Mouse (Mus musculus) right cerebral cortex, postnatal 36 days (tissue): Measurements from ENCODE around the gene Nudt6.

Experiments
- DNase-seq, 2 experiments: peaks; one replicate each; pipeline ENCODE4 v3.0.0; 2022; ENCODE audit warnings: low spot score in 2 of 2, mixed read lengths in 1 of 2

Gene Nudt6

DNA sequence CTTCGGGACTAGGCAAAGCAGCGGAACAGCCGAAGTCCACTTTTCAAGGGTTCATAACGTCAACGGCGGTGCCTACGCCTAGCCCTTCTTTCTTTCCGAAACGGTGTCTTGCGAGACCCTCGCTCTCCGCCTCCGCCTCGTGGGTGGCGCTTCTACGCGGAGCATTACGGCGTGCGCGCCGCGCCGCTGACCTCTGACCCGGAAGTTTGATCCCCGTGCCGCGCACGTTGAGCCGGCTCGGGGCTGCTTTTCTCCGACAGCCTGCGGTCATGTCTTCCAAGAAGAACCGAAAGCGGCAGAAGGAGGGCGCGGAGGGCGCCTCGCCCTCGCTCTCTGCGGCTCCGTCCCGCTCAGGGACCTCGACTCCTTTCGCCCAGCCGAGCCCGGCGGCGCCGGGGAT, at the start of gene Nudt6:
Gene Nudt6 (minus strand): TSS at position 140 of the 400 bp plus-strand sequence.
- peak; percentile 85 to 89 for DNase-seq

GRCm38 (mm10) chr3:37469353-37469752, 49.3 kb upstream of the Nudt6 start:
- no peak for DNase-seq

GRCm38 (mm10) chr3:37468170-37468569, 48.2 kb upstream of the Nudt6 start:
- no peak for DNase-seq

DNA sequence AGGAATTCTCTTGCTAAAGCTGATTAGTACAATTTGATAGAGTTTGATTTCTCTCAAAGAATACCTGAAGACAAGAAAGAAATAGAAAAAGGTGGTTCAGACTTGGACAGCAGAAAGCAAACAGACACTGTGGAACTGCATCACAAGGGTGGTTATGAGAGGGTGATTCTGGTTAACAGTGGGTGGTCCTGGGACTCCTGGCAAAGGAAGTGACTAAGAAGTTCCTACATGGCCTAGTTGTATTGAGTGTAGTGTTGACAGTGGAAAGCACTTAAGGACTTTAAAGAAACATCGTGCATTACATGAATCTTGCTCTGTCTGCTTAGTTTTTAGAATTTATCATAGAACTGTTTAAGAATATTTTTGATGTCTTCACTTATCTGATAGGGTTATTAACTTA, 36.0 kb upstream of the Nudt6 start:
- DNase-seq: no peak

GRCm38 (mm10) chr3:37443409-37443808, 23.4 kb upstream of the Nudt6 start:
- no peak for DNase-seq

DNA sequence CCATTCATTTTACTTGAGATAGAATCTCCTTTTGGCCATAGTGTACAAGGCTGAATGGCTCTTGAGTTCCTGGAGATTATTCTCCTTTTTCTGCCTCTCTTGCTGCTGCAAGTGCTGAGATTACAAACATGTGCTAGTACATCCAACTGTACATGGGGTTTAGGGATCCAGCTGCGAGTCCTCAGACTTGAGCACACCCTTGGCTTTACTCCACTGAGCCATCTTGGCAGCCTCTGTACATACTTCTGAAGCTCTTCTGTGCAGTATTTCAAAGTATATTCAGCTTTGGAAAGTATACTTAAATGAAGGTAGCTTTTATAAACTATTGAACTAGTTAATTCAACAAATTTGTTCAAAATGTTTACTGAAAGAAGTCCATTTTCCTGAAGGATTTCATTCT, 19.8 kb upstream of the Nudt6 start:
- DNase-seq: no peak

DNA sequence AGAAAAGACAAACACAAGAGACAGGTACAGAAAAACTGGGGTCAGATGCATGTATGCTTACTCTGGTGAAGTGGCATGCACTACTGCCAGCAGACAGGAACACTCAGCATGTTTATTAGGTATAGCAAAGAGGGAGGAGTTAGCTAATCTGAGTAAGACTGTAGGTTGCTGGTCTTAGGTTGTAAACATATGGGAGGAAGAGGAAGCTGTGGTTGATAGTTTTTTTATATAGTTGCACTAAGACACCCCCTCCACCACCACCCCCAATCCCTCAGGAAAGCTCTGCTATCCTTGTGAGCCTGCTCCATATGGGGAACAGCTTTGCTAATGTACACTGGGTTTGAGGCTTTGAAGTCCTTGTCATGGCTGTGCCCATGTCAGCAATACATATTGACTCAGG, 10.3 kb upstream of the Nudt6 start:
- no peak for DNase-seq

GRCm38 (mm10) chr3:37426069-37426468, 6.1 kb upstream of the Nudt6 start:
- no peak for DNase-seq

DNA sequence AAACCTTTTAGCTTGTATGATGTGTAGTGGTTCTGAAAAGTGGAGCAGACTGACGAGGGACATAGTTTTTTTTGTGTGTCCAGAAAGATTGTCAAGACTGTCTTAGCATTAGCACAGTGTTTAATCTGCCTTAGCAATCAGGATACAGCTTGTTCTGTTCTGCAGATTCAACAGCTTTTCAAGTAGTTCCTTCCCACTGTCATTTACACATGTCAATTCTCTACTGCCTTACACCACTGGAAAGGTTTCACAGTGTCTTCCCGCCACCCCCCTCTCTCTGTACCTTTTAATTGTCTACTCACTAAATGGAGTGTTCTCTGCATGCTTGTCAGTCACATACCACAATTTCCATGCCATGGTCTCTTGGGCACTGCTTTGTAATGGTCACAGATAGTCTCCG, 1.2 kb upstream of the Nudt6 start:
- DNase-seq: no peak

GRCm38 (mm10) chr3:37420641-37421040, 630 bp upstream of the Nudt6 start:
- peak in 1 of 2 experiments; percentile 20 for DNase-seq

- peak; percentile 96 to 97 for DNase-seq
These were observed 486 bp downstream of the Nudt6 start, which contains the start of gene Spata5 for GRCm38 (mm10) chr3:37419458-37419991. Spata5 (plus strand) TSS chr3:37419896.

DNA sequence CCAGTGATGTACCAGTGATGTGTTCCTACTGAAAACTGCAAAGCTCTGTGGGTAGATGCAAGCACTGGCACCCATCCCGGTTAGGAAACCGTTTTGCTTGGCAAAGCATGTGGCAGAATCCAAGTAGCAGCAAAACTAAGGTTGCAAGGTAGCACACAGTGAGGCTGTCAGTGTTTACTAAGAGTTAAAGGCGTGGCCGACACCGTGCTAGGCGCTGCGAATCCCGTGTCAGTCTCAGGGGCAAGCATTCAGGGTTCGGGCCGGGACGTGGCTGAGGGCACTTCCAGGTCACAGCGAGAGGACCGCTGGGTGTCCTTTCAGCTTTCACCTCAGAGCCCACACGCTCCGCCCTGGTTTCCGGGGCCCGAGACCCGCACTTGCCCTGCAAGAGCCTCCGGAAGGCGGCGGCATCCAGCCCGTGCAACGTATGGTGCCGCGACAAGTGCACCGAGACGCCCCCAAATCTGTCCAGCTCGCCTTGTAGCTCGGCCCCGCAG, 1.0 kb downstream of the Nudt6 start:
- DNase-seq: peak; percentile 51 to 73

DNA sequence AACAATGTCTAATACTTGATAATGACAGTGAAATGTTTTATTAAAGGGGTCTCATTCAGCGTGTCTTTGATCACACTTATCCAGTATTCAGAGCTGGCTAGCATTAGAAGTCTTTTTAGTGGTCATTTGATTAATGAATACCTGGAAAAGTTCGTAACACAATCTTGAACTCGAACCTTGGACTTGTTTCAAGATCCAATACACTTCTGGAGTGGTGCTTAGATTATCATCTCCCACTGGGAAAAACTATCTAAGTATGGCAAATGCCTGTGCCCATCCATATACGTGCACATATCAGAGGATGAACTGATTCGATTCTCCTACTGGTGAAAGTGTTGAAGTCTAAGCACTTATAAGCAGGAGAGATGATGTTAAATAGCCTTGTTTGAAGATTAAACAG, 1.7 kb downstream of the Nudt6 start:
- no peak for DNase-seq

- DNase-seq: peak; percentile 70 to 76
These were observed 5.5 kb downstream of the Nudt6 start for GRCm38 (mm10) chr3:37414413-37414960.

GRCm38 (mm10) chr3:37413446-37413845, 6.6 kb downstream of the Nudt6 start:
- DNase-seq: no peak

GRCm38 (mm10) chr3:37407598-37407997, 12.4 kb downstream of the Nudt6 start:
- DNase-seq: no peak

DNA sequence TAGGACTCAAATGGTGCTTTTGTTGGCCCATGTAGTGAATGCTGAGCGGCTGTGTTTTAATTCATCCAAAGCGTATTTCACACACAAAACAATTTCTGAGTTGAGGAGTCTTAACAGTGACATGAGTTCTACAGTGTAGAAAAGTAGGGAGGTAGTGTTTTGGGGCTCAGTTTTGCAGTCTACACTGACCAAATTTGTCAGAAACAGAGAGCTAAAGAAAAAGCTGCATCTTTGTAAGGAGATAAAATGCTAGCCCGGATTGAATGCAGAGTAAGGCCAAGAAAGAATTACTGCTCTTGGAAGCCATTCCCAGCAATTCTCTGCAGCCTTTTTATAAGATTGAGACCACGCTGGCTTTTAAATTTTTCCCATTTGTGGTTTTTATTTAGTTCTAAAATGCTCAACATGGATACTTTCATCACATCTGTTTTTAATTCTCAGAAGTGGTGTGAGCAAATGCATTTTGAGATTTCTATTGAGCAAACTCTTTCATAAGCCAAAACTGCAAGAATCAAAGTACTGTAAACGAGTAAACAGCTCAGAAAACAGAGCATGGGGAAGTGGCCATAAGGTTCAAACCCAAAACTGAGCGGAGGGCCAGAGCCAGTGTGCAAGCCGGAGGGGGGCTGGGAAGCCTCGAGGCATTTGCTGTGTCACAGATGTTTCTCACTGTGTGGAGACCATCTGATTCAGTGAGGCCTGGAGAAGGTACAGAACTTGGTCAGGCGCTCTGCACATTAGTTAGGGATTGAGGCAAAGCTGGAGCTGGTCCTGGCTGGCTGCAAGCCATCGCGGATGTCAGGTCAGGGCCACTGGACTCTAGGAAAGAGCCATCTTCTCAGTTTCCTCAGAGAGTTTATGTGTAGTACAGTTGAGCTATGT, 18.0 kb downstream of the Nudt6 start:
- no peak for DNase-seq

GRCm38 (mm10) chr3:37398661-37399395, 21.2 kb downstream of the Nudt6 start:
- no peak for DNase-seq

GRCm38 (mm10) chr3:37397646-37398045, 22.4 kb downstream of the Nudt6 start:
- no peak for DNase-seq

- no peak for DNase-seq
These were observed 22.9 kb downstream of the Nudt6 start for GRCm38 (mm10) chr3:37396930-37397608.

DNA sequence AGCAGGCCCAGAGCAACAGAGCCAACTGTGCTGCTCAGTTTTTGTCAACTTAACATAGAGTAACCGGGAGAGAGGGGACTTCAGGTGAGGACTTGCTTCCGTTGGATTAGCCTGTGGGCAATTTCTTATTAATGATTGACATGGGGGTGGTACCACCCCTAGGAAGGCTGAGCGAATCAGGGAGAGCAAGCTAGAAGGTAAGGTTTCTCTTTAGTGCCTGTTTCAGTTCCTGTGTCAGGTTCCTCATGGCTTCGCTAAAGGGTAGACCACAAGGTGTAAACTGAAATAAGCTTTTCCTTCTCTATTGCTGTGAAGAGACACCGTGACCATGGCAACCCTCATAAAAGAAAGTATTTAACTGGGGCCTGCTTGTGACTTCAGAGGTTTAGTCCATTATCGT, 32.7 kb downstream of the Nudt6 start:
- no peak for DNase-seq
